Mouse (Mus musculus): Measurements from ENCODE around the gene Pla2g10.
A peak's percentile ranks its signal among the peaks of the same experiment; 100 is the strongest.
"Not testable (repeated sequence)": the region's sequence is repeated elsewhere in the genome, so short reads cannot be mapped to it uniquely, and the experiment has no call there.

Gene Pla2g10

DNA sequence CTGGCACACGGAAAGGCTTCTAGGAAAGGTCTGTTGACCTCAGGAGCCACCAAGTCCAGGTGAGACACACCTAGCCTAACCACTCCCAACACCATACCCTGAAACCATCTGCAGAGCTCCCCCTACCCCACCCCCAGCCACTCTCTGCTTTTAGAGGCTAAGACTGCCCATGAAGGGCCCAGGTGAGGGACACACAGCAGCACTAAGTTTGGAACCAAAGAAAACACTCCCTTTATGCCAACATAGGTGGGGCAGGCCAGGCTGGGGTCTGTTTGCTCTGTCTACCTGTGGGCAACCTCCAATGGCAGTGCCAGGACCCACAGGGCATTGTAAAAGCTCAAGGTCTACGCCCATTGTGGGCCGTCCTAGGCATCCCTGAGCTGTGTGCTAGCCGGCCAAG is 1.4 kb downstream of the Pla2g10 start:
- no peak for DNase-seq (ENCODE audit: low read depth, low spot score)

DNA sequence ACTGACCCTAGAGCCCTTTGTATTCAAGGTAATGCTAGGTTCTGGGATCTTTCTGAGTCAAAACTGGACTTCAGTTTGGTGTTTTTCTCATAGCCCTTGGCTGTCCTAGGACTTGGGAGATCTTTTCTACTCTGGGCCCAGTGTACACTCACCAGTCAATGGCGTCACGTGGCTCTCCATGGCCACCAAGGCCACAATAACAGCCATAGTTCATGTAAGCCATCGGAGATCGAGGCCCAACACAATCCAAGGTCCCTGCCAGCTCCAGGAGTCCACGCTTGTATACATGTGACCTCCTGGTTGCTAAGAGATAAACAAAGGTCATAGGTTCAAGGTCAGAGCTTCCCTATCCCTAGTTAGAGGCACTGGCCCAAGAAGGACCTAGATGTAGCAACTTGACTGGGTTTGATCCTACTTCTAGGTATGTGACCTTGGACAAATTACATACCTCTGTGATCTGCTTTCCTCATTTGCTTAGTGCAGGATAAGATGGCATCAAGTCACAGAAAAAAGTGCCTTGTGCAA is 2.9 kb downstream of the Pla2g10 start:
- no peak for DNase-seq (ENCODE audit: low read depth, low spot score)

GRCm38 (mm10) chr16:13722937-13723336 is 7.8 kb downstream of the Pla2g10 start:
- DNase-seq (ENCODE audit: low read depth, low spot score): no peak

GRCm38 (mm10) chr16:13716821-13717553 is 13.8 kb downstream of the Pla2g10 start:
- DNase-seq (ENCODE audit: low read depth, low spot score): no peak

DNA sequence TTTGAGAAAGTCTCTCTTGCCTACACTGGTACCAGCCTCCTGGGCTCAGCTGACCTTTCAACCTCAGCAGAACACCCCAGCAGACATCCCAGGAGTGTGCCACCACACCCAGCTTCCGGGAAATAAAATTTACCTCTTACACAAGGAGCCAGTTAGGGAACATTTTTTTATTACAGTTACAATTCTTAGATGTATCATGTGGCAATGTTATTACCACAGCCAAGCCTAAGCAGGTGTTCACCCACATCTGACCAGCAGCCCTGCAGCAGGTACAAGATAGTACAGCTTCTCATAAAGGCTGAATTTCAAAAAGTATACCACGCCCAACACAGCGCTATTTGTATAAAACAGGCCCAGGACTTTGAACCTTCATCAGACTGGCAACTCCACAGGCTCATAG is 15.9 kb downstream of the Pla2g10 start:
- DNase-seq (ENCODE audit: low read depth, low spot score): no peak

DNA sequence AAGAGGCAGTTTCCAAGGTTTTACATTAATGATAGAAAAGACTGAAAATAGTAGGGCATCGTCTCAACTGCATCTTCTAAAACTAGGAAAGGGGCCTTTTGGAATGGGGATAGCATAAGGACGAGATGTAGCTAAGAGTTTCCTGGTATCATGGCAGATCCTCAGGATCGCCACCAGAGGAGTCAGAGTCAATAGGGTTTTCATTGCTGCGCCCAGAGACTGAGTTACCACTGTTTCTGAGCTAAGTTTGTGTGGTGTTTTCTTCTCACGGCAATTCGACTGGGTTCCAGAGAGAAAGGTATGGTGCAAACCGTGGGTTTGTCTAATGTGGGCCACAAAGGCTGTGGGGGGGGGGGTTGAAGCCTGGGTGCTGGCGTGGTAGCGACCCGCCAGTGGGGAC is 26.1 kb downstream of the Pla2g10 start:
- DNase-seq (ENCODE audit: low read depth, low spot score): no peak

DNA sequence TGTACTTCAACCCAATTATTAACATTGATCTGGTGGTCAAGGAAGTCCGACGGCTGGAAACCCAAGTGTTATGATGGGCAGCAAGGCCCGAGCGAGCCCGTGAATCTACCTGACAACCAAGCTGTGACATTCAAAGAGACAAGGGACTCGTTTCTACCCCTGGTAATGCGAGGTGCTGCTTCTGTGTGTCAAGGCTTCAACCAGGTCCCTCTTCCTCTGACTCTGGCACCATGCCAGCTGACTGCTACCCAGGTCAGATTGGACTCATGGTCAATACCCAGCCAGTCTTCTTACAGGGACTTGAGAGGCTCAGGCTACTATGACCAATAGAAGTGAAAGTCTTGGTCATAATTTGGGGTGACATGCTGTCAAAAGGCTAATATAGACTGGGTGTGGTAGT is 28.6 kb downstream of the Pla2g10 start:
- DNase-seq (ENCODE audit: low read depth, low spot score): no peak

GRCm38 (mm10) chr16:13698998-13699397 is 31.8 kb downstream of the Pla2g10 start:
- no peak for DNase-seq (ENCODE audit: low read depth, low spot score)

GRCm38 (mm10) chr16:13678601-13679319 is 52.0 kb downstream of the Pla2g10 start:
- DNase-seq (ENCODE audit: low read depth, low spot score): no peak

- no peak for DNase-seq (ENCODE audit: low read depth, low spot score)
These were observed 56.3 kb downstream of the Pla2g10 start for GRCm38 (mm10) chr16:13674511-13674910.

- no peak for DNase-seq (ENCODE audit: low read depth, low spot score)
These were observed 57.7 kb downstream of the Pla2g10 start for GRCm38 (mm10) chr16:13673114-13673513.

GRCm38 (mm10) chr16:13672386-13672898 is 58.3 kb downstream of the Pla2g10 start:
- peak; percentile 87 for DNase-seq (ENCODE audit: low read depth, low spot score)

DNA sequence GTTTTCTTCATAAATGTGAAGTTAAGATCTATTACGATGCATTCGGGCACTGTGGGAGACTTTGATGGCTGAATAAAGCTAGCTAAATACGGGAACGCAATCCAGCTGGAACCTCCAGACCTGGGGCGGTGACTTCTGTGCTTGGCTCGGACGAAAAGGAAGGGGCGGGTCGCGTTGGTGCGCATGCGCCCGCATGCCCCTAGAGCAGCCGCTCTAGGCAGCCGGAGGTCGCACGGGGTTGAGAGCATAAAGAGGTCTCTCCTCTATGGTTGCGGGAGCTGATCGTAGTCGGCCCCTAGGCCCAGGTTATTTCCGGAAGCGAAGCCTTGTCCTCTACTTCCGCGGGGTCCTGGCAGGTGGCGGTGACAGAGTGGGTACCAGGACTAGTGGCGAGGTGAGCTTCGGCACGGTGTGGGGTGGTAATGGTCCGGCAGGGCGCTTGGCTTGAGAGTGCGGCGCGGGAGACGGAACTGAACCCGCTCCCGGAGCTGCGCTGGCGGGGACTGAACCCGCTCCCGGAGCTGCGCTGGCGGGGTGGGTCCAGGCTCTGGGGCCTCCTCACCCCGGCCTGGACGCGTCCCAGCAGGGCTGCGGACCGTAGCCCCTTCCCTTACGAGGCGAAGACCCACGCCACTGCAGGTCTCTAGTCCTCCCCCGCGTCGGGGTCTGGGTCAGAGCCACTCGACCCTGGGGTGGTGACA is 58.9 kb downstream of the Pla2g10 start, which contains the start of the genes Bfar and 3110001I22Rik:
Bfar (plus strand) TSS at position 174 of the 701 bp plus-strand sequence.
3110001I22Rik (plus strand) TSS at position 245 of the 701 bp plus-strand sequence.
- peak; percentile 97 for DNase-seq (ENCODE audit: low read depth, low spot score)

- not testable (repeated sequence) for DNase-seq (ENCODE audit: low read depth, low spot score)
These were observed 59.9 kb downstream of the Pla2g10 start for GRCm38 (mm10) chr16:13670896-13671295.

- no peak for DNase-seq (ENCODE audit: low read depth, low spot score)
These were observed 61.5 kb downstream of the Pla2g10 start for GRCm38 (mm10) chr16:13669282-13669681.

DNA sequence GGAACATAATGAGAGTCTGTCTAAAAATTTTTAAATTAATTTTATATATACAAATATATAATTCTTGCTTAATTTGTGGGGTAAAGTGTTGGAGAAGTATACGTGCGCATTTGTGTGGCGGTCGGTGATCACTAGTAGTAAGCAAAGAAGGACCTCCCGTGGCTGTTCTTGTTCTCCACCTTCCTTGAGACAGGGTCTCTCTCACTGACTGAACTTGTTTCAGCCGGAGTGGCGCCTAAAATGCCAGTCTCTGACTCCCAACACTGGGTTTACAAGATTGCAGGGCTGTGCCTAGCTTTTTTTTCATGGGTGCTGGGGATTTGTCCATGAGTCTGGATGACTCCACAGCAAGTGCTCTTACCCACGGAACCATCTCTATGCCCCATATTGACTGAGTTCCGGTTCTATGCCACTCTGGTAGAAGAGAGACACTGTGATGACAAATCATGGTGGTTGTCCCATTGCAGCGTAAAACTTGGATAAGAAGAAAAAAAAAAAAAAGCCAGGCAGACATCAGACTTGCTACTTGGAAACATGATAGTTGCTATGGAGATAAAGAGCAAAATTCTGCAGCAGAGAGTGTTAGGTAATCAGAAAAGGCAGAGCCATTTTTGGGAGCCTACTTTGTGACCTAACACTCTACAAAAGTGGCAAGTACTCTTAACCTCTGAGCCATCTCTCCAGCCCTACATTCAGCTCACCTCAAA is 62.2 kb downstream of the Pla2g10 start:
- no peak for DNase-seq (ENCODE audit: low read depth, low spot score)

GRCm38 (mm10) chr16:13667878-13668343 is 62.9 kb downstream of the Pla2g10 start, which contains the start of gene Parn:
Gene Parn (minus strand): TSS chr16:13668170.
- peak; percentile 97 for DNase-seq (ENCODE audit: low read depth, low spot score)
